ENCODE assay signal across 8 mouse cellular contexts in the genomic region with DNA sequence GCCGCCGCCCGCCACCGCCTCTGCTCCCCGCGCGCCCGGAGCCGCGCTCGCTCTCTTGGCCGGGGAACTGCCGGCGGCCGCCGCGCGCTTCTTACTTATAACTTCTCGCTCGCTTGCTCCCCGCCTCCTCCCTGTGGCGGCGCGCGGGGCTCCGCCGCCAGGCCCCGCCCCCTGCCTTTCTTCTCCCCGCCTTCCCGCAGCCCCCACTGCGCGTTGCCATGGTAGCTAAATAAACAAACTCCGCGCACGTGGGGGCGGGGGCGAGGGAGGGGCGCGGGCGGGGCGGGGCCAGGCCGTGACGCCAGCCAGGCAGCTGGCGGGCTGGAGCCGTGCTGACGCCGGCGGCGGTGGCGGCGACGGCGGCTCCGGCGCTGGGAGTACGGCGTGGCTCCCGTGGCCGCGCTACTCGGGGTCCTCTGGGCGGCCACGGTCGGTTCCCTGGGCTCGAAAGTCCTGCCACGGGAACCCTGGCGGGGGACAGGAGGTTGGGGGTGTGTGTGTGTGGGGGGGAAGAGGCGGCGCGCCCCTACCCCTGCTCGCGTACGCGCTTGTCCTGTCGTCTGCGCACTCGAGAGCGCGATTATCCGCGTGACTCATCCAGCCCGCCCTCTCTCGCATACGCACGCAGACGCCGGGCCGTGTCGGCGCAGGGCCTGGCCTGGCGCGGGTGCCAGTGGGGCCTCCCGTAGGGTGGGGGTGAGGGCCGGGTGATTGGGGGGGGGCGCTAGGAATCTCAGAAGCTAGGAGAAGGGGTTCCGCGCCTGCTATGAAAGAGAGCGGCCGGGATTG. TPM values are rescaled to one million over a fixed set of nuclear protein-coding genes. Genes with fewer than 3 reads are reported as not detected.
DNase-seq lines count a peak whose midpoint lies in the region; ATAC-seq and TF ChIP-seq lines count a peak whose summit lies in the region.

A gene (minus strand): TSS at position 60 of the 789 bp plus-strand sequence.

- TF ChIP-seq CTCF in olfactory bulb, adult 2 months (IDR thresholded peaks at IDR 0.05; ENCODE audit: insufficient read depth, low read depth, low read length) = no peak

- H3K9ac ChIP-seq in lung, embryonic 15.5 days = peak within 1 kb of the TSS; percentile 62

- H3K36me3 ChIP-seq in lung, embryonic 15.5 days = no peaks in the 10 kb centered on the region

- WGBS in lung, embryonic 15.5 days = 2% methylated on average over 64 of the region's 99 CpGs
- WGBS in olfactory bulb, adult 2 months = under 1% methylated on average over 98 of the region's 99 CpGs

- peak within 1 kb of the TSS; percentile 69 for H3K4me3 ChIP-seq in lung, embryonic 15.5 days
- H3K4me3 ChIP-seq in olfactory bulb, adult 2 months (ENCODE audit: insufficient read depth, low read depth, low read length) = peak within 1 kb of the TSS; percentile 64

- H3K9me3 ChIP-seq in lung, embryonic 15.5 days = no peaks in the 10 kb centered on the region

- H3K27ac ChIP-seq in lung, embryonic 15.5 days = peak within 1 kb of the TSS; percentile 98
- peak within 1 kb of the TSS; percentile 65 for H3K27ac ChIP-seq in olfactory bulb, adult 2 months (ENCODE audit: insufficient read depth, low read depth, low read length)

- peak; percentile 91 for ATAC-seq in lung, embryonic 15.5 days (ENCODE audit: borderline replicate concordance, extremely low read depth, low FRiP score, low TSS enrichment)

- peak; percentile 94 for DNase-seq in ES-CJ7 (ENCODE audit: low read depth, low spot score)
- DNase-seq in cerebellum, adult 11-12 months = peak; percentile 19
- DNase-seq in forelimb bud, embryonic 11.5 days (ENCODE audit: low read depth, low spot score) = peak; percentile 93
- DNase-seq in heart, postnatal 4 days = peak; percentile 97
- DNase-seq in layer of hippocampus, adult 8-10 months (ENCODE audit: low spot score in 2 of 2) = peak; percentile 74 to 81
- DNase-seq in thymus, adult 18-20 months = peak; percentile 87 to 88

- H3K27me3 ChIP-seq in lung, embryonic 15.5 days = peaks cover 23% of the 10 kb centered on the region

- peak within 1 kb of the TSS; percentile 91 for H3K4me2 ChIP-seq in lung, embryonic 15.5 days

- peak; percentile 92 for TF ChIP-seq POLR2A in olfactory bulb, adult 2 months (IDR thresholded peaks at IDR 0.05; ENCODE audit: insufficient read depth, low read depth, low read length)

- peaks cover 34% of the 10 kb centered on the region for H3K4me1 ChIP-seq in lung, embryonic 15.5 days
- peaks cover 24% of the 10 kb centered on the region for H3K4me1 ChIP-seq in olfactory bulb, adult 2 months (ENCODE audit: control insufficient read depth, insufficient read depth, low read length)

RNA-seq across cellular contexts. Expression of the gene that starts here (rescaled TPM):
- 10 to 100 TPM; 44.3 to 44.9 TPM for total RNA-seq in heart, postnatal 4 days (2021)
- total RNA-seq in layer of hippocampus, adult 8-10 months (2022) = 1 to 10 TPM; 5.8 to 8.6 (median 6.8) TPM
- polyA plus RNA-seq in lung, embryonic 15.5 days (2015; fragmentation: Nextera tagmentation; extraction: Ambion mirVana) = 6.4 and 7.2 TPM in 2 replicates
- polyA plus RNA-seq in olfactory bulb, adult 2 months (2012; ENCODE audit: insufficient read depth, insufficient read length, low replicate concordance, missing spikeins) = not detected in 2 replicates

Comparison
In these comparisons a context has a peak if more than half of its experiments do, and no peak if none do; other contexts are left out.
1. Peak in every context shown above with its lines: DNase-seq, ATAC-seq, H3K4me3 ChIP-seq and H3K27ac ChIP-seq.
2. RNA of the gene that starts here (total RNA-seq): 44.3 to 44.9 TPM in heart, postnatal 4 days; 5.8 to 8.6 TPM in layer of hippocampus, adult 8-10 months; every median in the first group is over 4 times any median in the second.
3. DNase-seq: peak in every context shown above with its lines; median percentile 97 in heart, postnatal 4 days; 94 in ES-CJ7; 93 in forelimb bud, embryonic 11.5 days; 88 in thymus, adult 18-20 months; 78 in layer of hippocampus, adult 8-10 months; 19 in cerebellum, adult 11-12 months.